Mouse (Mus musculus): ENCODE measurements at regions not wholly inside any gene's neighbourhood (a gene's known extent, or its start where the extent isn't known, plus 50 kb on each side); places are given as distances from the start of the nearest gene placed in this dataset.
A peak's percentile ranks its signal among the peaks of the same experiment; 100 is the strongest.

DNA sequence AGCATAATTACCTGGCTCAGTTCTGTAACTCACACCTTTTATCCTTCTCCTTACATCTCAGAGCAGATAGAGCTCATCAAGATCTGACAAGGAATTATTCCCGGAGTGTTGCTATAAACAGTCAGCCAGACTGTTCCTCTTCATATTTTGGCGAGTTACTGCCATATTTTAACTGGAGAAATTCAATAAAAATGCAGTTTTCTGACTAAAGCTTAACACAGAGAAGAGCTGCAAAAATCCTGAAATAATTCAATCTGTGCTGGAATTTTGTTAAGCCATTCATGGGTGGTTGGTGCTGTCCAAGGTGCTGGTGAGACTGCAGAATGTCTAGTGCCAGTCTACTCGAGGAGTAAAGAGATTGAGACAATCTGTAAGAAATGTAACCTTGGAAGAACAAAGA, 512.6 kb downstream of the Tm4sf1 start:
- peak; percentile 9 for DNase-seq

DNA sequence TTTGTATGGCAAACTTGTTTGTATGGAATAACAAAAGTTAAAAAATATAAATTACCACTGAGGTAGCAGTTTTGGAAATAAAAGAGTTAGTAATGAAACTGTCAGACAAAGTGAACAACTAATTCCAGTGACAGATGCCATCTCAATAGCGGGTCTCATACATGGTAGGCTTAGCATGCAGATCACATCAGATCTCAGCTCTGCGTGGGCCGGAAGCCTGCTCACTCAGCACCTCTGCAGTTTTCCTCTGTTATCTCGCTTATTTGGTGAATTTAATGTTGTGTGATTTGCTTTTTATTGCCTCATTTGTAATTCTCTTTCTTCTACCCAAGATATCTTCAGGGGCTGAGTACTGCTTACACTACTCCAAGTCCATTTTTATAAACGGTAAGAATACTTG, 527.9 kb downstream of the Tm4sf1 start:
- DNase-seq, result no peak

DNA sequence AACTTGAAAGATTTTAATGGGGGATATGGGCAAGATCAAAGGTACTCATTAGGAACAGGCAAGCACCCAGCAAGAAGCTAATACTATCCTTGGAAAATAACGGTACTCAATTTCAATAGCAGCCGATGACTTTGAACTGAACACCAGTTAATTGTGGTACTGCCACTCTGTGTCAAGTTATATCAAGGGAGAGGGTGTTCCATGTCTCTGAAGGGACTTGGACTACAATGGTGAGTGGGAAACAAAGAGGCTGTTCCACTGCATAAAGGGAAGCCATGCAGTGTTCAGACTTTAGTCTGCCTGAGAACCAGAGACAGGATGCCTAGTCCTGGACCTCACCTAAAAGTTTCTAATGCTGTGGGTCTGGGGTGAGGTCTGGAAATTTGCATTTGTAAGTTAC, 531.6 kb downstream of the Tm4sf1 start:
- DNase-seq, result no peak

DNA sequence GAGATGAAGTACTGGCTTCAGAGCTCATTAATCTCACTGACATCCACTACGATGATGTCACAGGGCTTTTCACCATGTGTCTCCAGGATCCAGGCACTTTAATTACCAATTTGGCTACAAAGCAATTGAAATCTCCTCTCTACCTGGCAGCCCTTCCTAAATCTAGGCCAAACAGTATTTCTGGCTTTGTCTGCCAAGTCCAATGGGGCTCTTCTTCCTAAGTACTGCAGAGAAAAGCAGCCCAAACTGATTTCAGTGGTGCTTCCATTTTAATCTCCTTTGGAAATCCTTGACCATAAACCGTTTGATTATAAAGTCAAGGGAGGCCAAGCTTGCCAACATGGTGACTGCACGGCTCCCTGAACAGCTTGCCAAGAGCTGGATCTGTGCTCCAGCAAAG, 534.7 kb downstream of the Tm4sf1 start:
- peak; percentile 2 for DNase-seq

DNA sequence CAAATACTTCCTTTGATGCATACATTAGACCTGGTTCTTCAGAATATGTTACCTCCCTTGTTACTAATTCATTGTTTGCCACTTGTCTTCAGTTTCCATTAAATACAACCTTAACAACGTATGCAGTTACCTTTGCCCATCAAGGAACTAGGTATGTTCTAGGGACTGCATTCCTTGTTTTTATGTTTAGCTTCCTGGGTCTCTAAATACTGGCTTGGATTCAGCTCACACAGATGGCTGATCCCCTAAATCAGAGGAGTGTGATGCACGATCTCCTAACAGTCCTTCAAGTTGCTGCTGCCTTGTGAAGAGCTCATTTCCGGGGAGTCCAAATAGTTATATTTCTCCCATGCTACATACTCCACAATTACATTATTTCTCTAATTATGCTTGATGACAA, 537.5 kb downstream of the Tm4sf1 start:
- no peak for DNase-seq

DNA sequence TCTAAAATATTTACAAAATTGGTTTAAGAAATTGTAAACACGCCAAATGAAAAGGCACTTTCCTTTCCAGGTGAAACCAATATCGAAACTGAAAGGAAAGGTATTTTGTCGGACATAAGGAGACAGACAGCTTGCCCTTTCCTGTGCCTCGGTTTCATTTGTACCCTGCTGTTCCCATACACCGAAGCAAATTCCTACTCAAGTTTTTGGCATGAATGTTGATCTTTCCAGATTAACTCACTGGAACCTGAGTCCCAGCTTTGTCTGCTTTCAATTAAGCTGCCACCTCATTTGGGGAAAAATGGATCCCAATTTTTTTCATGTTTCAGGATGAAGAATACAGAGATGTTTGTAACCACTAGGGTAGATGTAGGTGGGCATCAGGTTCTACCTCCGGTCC, 537.9 kb downstream of the Tm4sf1 start:
- no peak for DNase-seq

DNA sequence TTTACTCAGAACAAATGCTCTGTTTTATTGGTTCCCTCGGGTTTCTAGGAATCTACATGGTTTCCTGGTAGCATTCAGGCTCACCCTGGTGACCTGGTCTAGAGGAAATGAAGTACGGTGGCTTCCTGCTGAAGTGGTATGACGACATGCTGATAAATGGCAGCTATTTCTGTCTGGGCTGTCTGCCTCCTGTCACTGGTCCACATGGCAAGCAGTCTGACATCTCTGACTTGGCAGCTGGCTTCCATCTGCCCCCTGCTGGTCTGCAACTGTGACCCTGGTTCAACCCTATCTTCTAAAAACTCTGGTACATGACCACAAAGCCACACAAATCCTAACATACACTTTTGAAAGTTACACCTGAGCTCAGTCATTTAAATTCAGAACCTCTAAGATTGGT, 548.1 kb downstream of the Tm4sf1 start:
- peak; percentile 61 for DNase-seq

DNA sequence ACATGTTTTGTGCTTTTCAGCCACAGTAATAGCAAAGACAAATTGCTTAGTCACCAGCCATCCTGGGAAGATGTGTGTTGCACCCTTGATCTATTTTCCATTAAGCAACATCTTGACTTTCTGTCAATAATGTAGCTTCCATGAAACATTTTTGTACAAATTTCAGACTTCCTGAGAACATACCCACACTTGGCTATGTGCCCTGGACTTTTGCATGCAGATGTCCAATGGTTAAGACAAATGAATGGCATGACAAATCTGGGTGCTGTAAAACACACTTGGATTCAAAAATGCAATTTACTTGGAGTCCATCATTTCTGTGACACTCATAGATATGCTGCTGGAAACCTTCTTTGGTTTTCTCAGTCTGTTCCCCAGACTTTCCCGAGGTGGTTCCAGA, 549.9 kb downstream of the Tm4sf1 start:
- no peak for DNase-seq

DNA sequence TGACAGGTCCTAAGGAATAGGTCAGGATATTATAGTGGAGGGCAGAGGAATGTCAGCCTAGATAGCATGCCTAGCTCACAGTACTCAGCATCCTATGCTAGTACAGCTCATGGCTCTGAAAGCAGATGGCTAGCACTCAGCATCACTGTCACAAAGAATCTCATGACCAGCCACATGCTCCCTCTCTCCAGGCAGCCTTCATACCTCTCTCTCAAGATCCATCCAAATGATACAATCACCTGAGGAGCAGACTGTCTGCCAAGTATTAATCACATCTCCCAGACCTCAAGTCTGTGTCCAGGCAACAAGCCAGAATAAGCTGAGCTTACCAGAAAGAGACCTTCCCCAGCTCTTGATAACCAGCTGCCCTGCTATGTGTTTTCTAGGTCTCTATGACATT, 557.4 kb upstream of the Nbea start:
- DNase-seq, result no peak

DNA sequence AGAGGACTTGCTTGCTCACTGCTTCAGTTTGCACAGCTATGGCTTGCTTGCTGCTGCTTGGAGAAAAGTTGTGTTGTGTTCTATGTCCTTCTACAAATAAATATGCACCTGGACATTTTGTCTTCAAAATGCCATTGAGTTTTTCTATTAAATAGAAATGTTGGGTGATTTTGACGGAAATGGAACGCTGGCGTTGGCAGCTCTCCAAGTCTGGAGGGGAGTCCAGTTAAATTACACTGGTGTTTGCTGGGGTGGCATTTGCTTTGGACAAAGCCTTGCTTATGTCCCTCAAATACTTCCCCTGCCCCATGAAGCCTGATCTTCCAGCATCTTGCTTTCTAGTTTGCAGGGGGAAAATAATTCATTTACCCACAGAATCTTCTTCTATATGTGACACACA, 556.0 kb upstream of the Nbea start:
- DNase-seq, result no peak

DNA sequence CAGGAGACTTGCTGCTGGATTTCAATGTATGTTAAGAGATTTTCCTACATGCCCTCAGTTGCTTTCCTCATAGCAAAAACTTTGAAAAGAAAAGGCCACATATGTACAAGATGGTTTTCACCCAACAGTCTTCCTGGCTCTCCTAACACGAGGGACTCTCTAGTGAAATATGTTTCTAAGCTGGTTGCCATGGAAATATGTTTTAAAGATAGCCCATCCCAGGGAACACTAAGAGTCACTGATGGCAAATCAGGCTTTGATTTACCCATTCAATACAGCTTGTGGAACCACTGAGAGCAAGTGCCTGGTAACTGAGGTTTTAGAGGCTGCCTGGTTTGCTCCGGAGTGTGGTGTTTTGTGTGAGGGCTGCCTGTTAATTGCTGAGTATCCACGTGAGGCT, 547.3 kb upstream of the Nbea start:
- no peak for DNase-seq

DNA sequence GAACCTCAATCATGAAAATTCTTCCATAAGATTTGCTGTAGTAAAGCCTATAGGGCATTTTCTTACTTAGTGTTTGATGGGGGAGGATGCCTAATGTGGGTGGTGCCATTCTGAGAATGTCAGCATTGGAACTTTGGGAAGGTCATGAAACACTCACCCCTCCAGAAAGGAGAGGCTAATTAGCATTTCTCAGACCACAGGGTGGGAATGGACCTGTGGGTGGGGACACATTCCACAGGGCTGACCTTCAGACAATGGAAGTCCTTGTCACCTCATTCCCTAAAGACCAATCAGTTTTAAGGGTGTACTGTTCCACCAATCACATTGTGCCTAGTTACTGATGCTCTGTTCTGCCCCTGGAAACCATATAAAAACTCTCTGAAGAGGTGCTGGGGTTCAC, 541.5 kb upstream of the Nbea start:
- no peak for DNase-seq

DNA sequence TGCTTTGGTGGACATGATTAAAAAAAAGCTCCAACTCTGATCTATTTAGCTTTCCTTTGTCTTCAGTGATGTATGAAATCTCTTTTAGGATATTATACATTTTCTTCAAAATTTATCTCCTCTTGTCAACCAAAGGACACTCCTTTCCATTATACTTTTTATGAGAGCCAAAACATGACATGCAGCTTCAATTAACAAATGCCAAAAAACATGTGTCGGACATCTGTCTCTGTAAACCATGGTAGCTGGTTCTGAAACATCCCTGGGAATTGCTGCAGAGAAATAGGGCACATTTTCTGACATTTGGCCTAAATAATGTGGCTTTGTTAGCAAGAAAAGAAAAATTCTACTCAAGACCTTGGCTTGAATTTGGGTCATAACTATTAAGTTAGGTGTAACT, 524.8 kb upstream of the Nbea start:
- no peak for DNase-seq

DNA sequence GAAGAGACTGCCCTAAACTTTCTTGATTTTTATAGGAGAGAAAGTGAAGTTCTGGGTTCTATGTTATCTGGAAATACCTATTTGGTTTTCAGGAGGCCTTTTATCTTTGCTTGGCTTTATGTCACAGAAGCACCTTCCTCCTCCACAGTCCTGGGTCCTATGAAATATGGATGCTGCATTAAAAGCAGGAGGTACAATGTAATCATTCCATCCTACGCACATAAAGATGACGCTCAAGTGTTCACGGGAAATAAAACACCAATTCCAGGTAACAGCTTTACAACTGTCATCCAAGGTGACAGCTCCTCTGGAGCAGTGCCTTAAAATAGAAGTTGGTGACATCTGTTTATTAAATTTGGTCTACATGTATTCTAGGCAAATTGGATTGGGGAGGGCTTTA, 523.8 kb upstream of the Nbea start:
- no peak for DNase-seq

DNA sequence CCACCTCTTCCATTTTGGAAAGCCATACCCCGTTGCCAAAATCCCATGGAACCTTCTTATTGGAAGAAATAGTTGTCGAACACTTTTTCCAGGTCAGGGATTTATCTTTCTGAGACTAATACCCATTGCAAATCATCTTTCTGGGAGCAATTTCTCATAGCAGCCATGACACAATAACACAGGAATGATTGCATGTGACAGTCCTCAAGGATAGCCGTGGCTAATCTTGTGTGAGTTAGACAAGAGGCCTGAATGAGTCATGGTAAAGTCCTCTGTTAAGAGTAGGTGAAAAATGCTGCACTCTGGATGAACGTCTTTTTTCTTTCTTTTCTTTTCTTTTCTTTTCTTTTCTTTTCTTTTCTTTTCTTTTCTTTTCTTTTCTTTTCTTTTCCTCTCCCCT, 522.5 kb upstream of the Nbea start:
- peak; percentile 66 for DNase-seq

DNA sequence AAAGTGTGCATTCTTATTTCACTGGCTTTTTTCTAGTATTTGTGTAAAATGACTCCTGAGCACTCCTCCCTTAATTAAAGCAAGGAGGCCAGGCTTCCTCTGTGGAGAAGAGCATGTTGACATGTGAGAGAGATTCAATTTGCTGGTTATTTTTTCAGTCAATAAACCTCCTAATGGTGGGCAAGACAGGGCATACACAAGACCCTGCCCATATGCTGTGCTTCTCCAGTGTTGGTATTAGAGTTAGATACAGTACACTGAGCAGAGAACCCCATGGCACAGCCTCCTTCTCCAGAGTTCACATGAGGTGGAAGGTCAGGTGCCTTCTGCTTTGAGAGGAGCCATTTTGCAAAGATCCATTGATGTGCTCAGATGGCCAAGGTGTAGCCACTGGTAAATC, 515.4 kb upstream of the Nbea start:
- DNase-seq, result no peak

DNA sequence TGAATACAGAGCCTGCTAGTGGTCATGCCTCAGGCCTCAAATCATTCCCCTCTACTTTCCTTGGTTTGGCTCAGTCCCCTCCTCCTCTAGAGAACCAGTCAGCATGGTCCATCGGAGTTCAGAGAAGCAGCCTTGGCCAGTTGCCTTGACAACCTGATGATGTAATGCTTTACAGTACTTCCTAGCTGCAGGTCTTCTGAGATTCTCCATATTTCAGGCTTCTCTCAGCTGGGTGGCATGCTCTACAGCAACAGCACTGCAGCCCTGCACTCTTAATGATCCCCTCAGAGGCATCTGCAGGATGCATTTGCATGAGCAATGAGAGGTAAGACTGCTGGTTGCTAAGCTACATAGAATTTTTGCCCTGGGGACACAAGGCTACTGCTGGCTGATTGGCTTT, 514.7 kb upstream of the Nbea start:
- DNase-seq, result peak; percentile 38

DNA sequence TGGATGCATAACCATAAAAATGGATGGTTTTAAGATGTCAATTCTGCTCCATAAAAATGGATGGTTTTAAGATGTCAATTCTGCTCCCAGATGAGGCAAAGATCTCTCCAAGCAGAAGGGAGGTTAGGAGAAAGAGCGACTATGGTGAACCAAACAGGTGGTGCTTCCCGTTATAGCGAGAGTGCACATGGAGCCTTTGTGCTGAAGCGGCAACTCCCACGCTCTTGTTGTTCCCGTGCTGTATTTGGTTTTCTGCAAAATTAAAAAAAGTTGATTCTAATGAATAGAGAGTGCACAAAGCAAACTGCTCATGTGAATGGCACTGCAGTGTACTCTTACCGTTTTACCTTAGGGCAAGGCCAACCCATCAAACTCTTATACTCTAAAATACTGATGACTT, 497.5 kb upstream of the Nbea start:
- no peak for DNase-seq

DNA sequence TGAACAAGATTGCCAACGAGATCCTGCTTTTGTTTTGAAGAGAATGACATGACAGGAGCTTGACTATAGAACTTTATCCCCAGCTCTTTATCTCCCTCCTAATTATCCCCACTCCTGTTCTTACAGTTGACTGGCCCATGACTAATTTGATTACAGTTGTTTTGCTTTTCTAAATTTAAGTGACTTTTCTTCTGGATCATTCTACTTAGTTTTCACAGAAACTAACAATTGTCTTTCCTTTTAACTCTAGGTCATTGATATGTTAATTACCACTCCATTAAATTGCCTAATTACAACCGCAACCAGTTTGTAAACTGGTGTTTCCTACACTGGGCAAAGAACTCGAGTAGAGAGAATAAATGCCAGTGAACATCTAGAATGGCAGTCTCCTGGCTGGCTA, 485.3 kb upstream of the Nbea start:
- no peak for DNase-seq

DNA sequence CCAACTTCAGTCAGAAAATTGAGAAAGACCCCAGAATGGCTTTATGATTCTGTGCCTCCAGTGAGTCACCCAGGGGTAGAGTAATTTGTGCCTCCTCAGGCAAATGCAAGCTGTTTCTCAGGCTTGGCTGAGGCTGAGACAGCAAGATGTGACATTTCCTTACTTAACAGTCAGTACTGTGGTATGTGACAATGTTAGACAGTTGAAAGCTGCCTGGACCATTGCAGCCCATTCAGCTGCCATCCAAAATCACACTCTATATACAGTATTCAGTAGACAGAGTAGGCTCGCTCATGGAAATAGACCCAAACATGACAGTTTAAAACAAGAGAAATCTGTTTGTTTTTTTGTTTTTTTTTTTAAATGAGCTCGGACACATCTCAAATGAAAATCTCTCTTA, 477.1 kb upstream of the Nbea start:
- DNase-seq, result no peak

DNA sequence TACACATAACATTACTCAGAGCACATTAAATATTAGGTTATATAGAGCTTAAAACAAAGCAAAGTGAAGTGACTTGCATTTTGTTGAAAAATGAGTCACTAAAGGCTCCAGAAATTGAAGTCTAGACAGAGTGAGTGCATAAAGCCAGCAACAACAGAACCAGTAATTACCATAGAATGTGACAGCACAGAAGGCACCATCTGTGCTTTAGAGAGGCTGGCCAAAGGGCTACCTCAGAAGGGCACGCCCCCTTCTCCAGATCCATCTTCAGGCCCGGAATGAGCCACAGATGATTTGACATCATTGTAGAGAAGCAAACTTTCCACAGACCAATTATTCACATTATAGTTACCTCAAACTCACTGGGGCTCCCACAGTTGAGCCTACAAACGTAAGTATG, 463.8 kb upstream of the Nbea start:
- DNase-seq, result no peak
